Comparison of ENCODE assay signal across 25 mouse cellular contexts in the genomic region with DNA sequence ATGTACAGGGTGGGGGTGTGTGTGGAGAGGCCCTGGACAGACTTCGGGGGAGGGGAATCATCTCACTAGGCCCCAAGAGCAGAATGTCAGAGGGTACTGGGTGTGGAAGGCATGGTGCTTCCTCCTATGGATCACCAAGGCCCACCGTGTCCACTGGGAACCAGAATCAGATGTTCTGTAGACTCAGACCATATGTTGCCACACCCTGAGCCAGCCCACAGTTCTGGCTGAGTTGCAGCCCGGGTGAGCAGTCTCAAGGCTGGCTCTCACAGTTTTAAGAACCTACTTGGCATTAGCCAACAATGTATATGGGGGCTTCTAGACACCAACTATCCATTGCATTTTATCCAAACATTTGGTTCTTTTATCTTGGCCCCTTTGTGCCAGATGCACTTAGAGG.
A peak's percentile ranks its signal among the peaks of the same experiment; 100 is the strongest.
DNase-seq lines count a peak whose midpoint lies in the region; ATAC-seq and TF ChIP-seq lines count a peak whose summit lies in the region.
"Had no signal": no experiment of that assay in that cellular context is flagged by ENCODE, and none has a peak within 500 bp of the region (broad histone marks: within the 10 kb centered on the region; RNA-seq: fewer than 3 reads in every experiment).

No protein-coding gene starts in this region.

- no peak for TF ChIP-seq CTCF in liver, postnatal 0 days (IDR thresholded peaks at IDR 0.05; ENCODE audit: low read depth)
- no peak for TF ChIP-seq CTCF in layer of hippocampus, adult 2 months (conservative IDR thresholded peaks at IDR 0.05)

- 0 out of 2 replicates have a peak overlapping the region, but pooled peaks have one; percentile 31 for H3K27ac ChIP-seq in forebrain, embryonic 10.5 days
- no peak overlapping the region for H3K27ac ChIP-seq in forebrain, embryonic 16.5 days (ENCODE audit: low read length)
- H3K27ac ChIP-seq in liver, embryonic 13.5 days: peak overlapping the region; percentile 32; the same call in 1 of the 2 replicates
- no peak overlapping the region for H3K27ac ChIP-seq in liver, postnatal 0 days (ENCODE audit: low read depth)
- H3K27ac ChIP-seq in embryonic facial prominence, embryonic 14.5 days (replicated peaks; ENCODE audit: low read depth, low read length): no peak overlapping the region
- H3K27ac ChIP-seq in layer of hippocampus, adult 2 months: no peak overlapping the region
- H3K27ac ChIP-seq: embryonic facial prominence, embryonic 12.5 days; forebrain, embryonic 15.5 days; heart, adult 2 months; heart, embryonic 10.5 days; heart, embryonic 13.5 days; hindbrain, embryonic 15.5 days had no signal

- H3K27me3 ChIP-seq in forebrain, embryonic 10.5 days (ENCODE audit: poor library complexity, severe bottlenecking): peaks cover 8% of the 10 kb centered on the region; the same call in 1 of the 2 replicates
- no peaks in the 10 kb centered on the region for H3K27me3 ChIP-seq in forebrain, embryonic 16.5 days (replicated peaks; ENCODE audit: control insufficient read depth, insufficient read depth, low read length)
- peaks cover 24% of the 10 kb centered on the region for H3K27me3 ChIP-seq in liver, embryonic 13.5 days
- no peaks in the 10 kb centered on the region for H3K27me3 ChIP-seq in liver, postnatal 0 days (ENCODE audit: insufficient read depth, low read length)
- no peaks in the 10 kb centered on the region for H3K27me3 ChIP-seq in embryonic facial prominence, embryonic 14.5 days (replicated peaks; ENCODE audit: control insufficient read depth, insufficient read depth, low read length)
- H3K27me3 ChIP-seq: forebrain, embryonic 15.5 days; hindbrain, embryonic 15.5 days had no signal

- 89% methylated on average over 3 of the region's 3 CpGs for WGBS in forebrain, embryonic 10.5 days
- WGBS in forebrain, embryonic 16.5 days: 83% methylated on average over 3 of the region's 3 CpGs
- WGBS in liver, embryonic 13.5 days (ENCODE audit: insufficient replicate concordance): 62% methylated on average over 3 of the region's 3 CpGs
- WGBS in liver, postnatal 0 days (ENCODE audit: insufficient replicate concordance): 80% methylated on average over 3 of the region's 3 CpGs
- WGBS in embryonic facial prominence, embryonic 14.5 days: 52% methylated on average over 3 of the region's 3 CpGs

- no peak overlapping the region for H3K4me3 ChIP-seq in forebrain, embryonic 10.5 days
- no peak overlapping the region for H3K4me3 ChIP-seq in forebrain, embryonic 16.5 days (replicated peaks; ENCODE audit: low read length)
- H3K4me3 ChIP-seq in liver, embryonic 13.5 days (replicated peaks): no peak overlapping the region
- no peak overlapping the region for H3K4me3 ChIP-seq in liver, postnatal 0 days (ENCODE audit: low read depth, low read length)
- H3K4me3 ChIP-seq in embryonic facial prominence, embryonic 14.5 days (ENCODE audit: low read depth, low read length): no peak overlapping the region
- H3K4me3 ChIP-seq in layer of hippocampus, adult 2 months: no peak overlapping the region
- H3K4me3 ChIP-seq: embryonic facial prominence, embryonic 12.5 days; forebrain, embryonic 15.5 days; heart, adult 2 months; heart, embryonic 10.5 days; heart, embryonic 13.5 days; hindbrain, embryonic 15.5 days had no signal

- TF ChIP-seq EP300 in liver, postnatal 0 days (IDR thresholded peaks at IDR 0.05; ENCODE audit: low read depth): no peak

- peaks cover 12% of the 10 kb centered on the region for H3K4me1 ChIP-seq in forebrain, embryonic 10.5 days
- peaks cover 6% of the 10 kb centered on the region for H3K4me1 ChIP-seq in forebrain, embryonic 16.5 days (replicated peaks; ENCODE audit: control insufficient read depth, insufficient read depth, low read length)
- H3K4me1 ChIP-seq in liver, embryonic 13.5 days (replicated peaks): peaks cover 48% of the 10 kb centered on the region
- H3K4me1 ChIP-seq in liver, postnatal 0 days (ENCODE audit: insufficient read depth): no peaks in the 10 kb centered on the region
- H3K4me1 ChIP-seq in embryonic facial prominence, embryonic 14.5 days (ENCODE audit: control insufficient read depth, insufficient read depth, low read length): peaks cover 33% of the 10 kb centered on the region

- H3K9me3 ChIP-seq in forebrain, embryonic 10.5 days: no peaks in the 10 kb centered on the region
- no peaks in the 10 kb centered on the region for H3K9me3 ChIP-seq in forebrain, embryonic 16.5 days (ENCODE audit: control insufficient read depth, low read length)
- H3K9me3 ChIP-seq in liver, embryonic 13.5 days (replicated peaks): peaks cover 4% of the 10 kb centered on the region; the same call in 1 of the 2 replicates
- H3K9me3 ChIP-seq in liver, postnatal 0 days (ENCODE audit: low read length): no peaks in the 10 kb centered on the region; the same call in 1 of the 2 replicates
- H3K9me3 ChIP-seq in embryonic facial prominence, embryonic 14.5 days (ENCODE audit: control insufficient read depth, low read length): no peaks in the 10 kb centered on the region
- H3K9me3 ChIP-seq: forebrain, embryonic 15.5 days; heart, embryonic 10.5 days; hindbrain, embryonic 15.5 days had no signal

- H3K36me3 ChIP-seq in forebrain, embryonic 10.5 days (replicated peaks): no peaks in the 10 kb centered on the region
- no peaks in the 10 kb centered on the region for H3K36me3 ChIP-seq in forebrain, embryonic 16.5 days (ENCODE audit: control insufficient read depth, insufficient read depth)
- no peaks in the 10 kb centered on the region for H3K36me3 ChIP-seq in liver, embryonic 13.5 days
- no peaks in the 10 kb centered on the region for H3K36me3 ChIP-seq in liver, postnatal 0 days (replicated peaks; ENCODE audit: insufficient read depth, low read length)
- H3K36me3 ChIP-seq in embryonic facial prominence, embryonic 14.5 days (ENCODE audit: control insufficient read depth, insufficient read depth, low read length): no peaks in the 10 kb centered on the region
- H3K36me3 ChIP-seq: embryonic facial prominence, embryonic 12.5 days; forebrain, embryonic 15.5 days; G1E; heart, embryonic 10.5 days; heart, embryonic 13.5 days; hindbrain, embryonic 15.5 days had no signal

- H3K9ac ChIP-seq in forebrain, embryonic 16.5 days (replicated peaks; ENCODE audit: low read depth, low read length): no peak overlapping the region
- no peak overlapping the region for H3K9ac ChIP-seq in liver, embryonic 13.5 days
- no peak overlapping the region for H3K9ac ChIP-seq in liver, postnatal 0 days (replicated peaks)
- H3K9ac ChIP-seq in embryonic facial prominence, embryonic 14.5 days (ENCODE audit: low read depth, low read length): no peak overlapping the region
- H3K9ac ChIP-seq: embryonic facial prominence, embryonic 12.5 days; forebrain, embryonic 15.5 days; heart, embryonic 13.5 days; hindbrain, embryonic 15.5 days had no signal

- no peak overlapping the region for H3K4me2 ChIP-seq in forebrain, embryonic 16.5 days (ENCODE audit: low read length)
- H3K4me2 ChIP-seq in liver, embryonic 13.5 days: no peak overlapping the region
- no peak overlapping the region for H3K4me2 ChIP-seq in liver, postnatal 0 days (ENCODE audit: low read depth, low read length)
- H3K4me2 ChIP-seq in embryonic facial prominence, embryonic 14.5 days (ENCODE audit: low read depth, low read length): no peak overlapping the region
- H3K4me2 ChIP-seq: embryonic facial prominence, embryonic 12.5 days; forebrain, embryonic 15.5 days; heart, embryonic 13.5 days; hindbrain, embryonic 15.5 days had no signal

- ATAC-seq in forebrain, embryonic 16.5 days: no peak
- no peak for ATAC-seq in liver, embryonic 13.5 days (ENCODE audit: low read depth)
- ATAC-seq in liver, postnatal 0 days: no peak
- ATAC-seq in embryonic facial prominence, embryonic 14.5 days (ENCODE audit: low read depth): no peak
- ATAC-seq: forebrain, embryonic 15.5 days; intestine, postnatal 0 days had no signal

- no peak for DNase-seq in forebrain, embryonic 10.5 days (ENCODE audit: extremely low spot score, low spot score)
- DNase-seq in liver, embryonic 13.5 days: no peak
- no peak for DNase-seq in liver, postnatal 0 days
- DNase-seq in brain, adult 2 months (ENCODE audit: low read depth, low spot score): peak; percentile 49
- peak; percentile 48 for DNase-seq in embryonic facial prominence, embryonic 14.5 days (ENCODE audit: low spot score)
- DNase-seq in spleen, postnatal 10 days (ENCODE audit: low spot score in 2 of 2): no peak
- DNase-seq in layer of hippocampus, adult 2 months (ENCODE audit: low spot score in 2 of 2): no peak
- DNase-seq: adrenal gland, adult 2 months; adrenal gland, postnatal 14 days; B cell, adult 2 months; cerebellum, adult 11-12 months; cerebellum, adult 8-10 months; cerebellum, postnatal 36 days; gastrocnemius, postnatal 25 days; heart, adult 2 months; heart, postnatal 14 days; heart, postnatal 4 days had no signal

Comparison
In these comparisons a context has a peak if more than half of its experiments do, and no peak if none do; other contexts are left out.
1. H3K27ac ChIP-seq: peak in forebrain, embryonic 10.5 days (single experiment) and liver, embryonic 13.5 days (single experiment); none in forebrain, embryonic 16.5 days (single experiment), liver, postnatal 0 days (single experiment), embryonic facial prominence, embryonic 14.5 days (single experiment) and layer of hippocampus, adult 2 months (single experiment).
2. DNase-seq: peak in brain, adult 2 months (single experiment) and embryonic facial prominence, embryonic 14.5 days (single experiment); none in forebrain, embryonic 10.5 days (single experiment), liver, embryonic 13.5 days (single experiment), liver, postnatal 0 days (single experiment), spleen, postnatal 10 days (0 of 2) and layer of hippocampus, adult 2 months (0 of 2).